Mouse (Mus musculus) embryo, embryonic 9.5 days (tissue): ENCODE measurements around the gene Bcap31.
A peak's percentile ranks its signal among the peaks of the same experiment; 100 is the strongest.

Experiments used
- DNase-seq: peaks from one replicate; pipeline ENCODE4 v3.0.0-alpha.2; 2017; ENCODE audit errors: extremely low spot score

The Bcap31 gene

GRCm38 (mm10) chrX:73684156-73684555 is 31.8 kb downstream of the Bcap31 start:
- DNase-seq = no peak

GRCm38 (mm10) chrX:73676668-73677067 is 39.3 kb downstream of the Bcap31 start:
- DNase-seq = no peak

- no peak for DNase-seq
Observed at GRCm38 (mm10) chrX:73675231-73675630, 40.7 kb downstream of the Bcap31 start.

GRCm38 (mm10) chrX:73673968-73674661 is 41.9 kb downstream of the Bcap31 start:
- DNase-seq = peak; percentile 9

GRCm38 (mm10) chrX:73673619-73673967 is 42.4 kb downstream of the Bcap31 start:
- DNase-seq = no peak

- DNase-seq = peak; percentile 75
Observed at GRCm38 (mm10) chrX:73672879-73673618, 42.9 kb downstream of the Bcap31 start, which contains the start of gene Slc6a8. Gene Slc6a8, plus strand, starts transcription at chrX:73673150.

GRCm38 (mm10) chrX:73672031-73672431 is 43.9 kb downstream of the Bcap31 start:
- peak; percentile 55 for DNase-seq

GRCm38 (mm10) chrX:73663143-73663542 is 52.8 kb downstream of the Bcap31 start:
- DNase-seq = no peak

- no peak for DNase-seq
Observed at GRCm38 (mm10) chrX:73660284-73660665, 55.7 kb downstream of the Bcap31 start.

- peak; percentile 28 for DNase-seq
Observed at GRCm38 (mm10) chrX:73659575-73660283, 56.2 kb downstream of the Bcap31 start, which contains the start of gene Pnck. Gene Pnck, minus strand, starts transcription at chrX:73660117.

- DNase-seq = no peak
Observed at GRCm38 (mm10) chrX:73658936-73659574, 56.9 kb downstream of the Bcap31 start.

GRCm38 (mm10) chrX:73658391-73658790 is 57.6 kb downstream of the Bcap31 start:
- no peak for DNase-seq

GRCm38 (mm10) chrX:73655529-73655928 is 60.4 kb downstream of the Bcap31 start:
- no peak for DNase-seq

- peak; percentile 68 for DNase-seq
Observed at GRCm38 (mm10) chrX:73654177-73654576, 61.8 kb downstream of the Bcap31 start.

GRCm38 (mm10) chrX:73653392-73653791 is 62.6 kb downstream of the Bcap31 start:
- no peak for DNase-seq

- DNase-seq = no peak
Observed at GRCm38 (mm10) chrX:73650869-73651268, 65.1 kb downstream of the Bcap31 start.

GRCm38 (mm10) chrX:73645121-73645520 is 70.9 kb downstream of the Bcap31 start:
- no peak for DNase-seq

- DNase-seq = peak; percentile 19
Observed at GRCm38 (mm10) chrX:73639901-73640469, 76.0 kb downstream of the Bcap31 start.

GRCm38 (mm10) chrX:73639255-73639675 is 76.7 kb downstream of the Bcap31 start, which contains the start of gene Dusp9:
Gene Dusp9, plus strand, starts transcription at chrX:73639419.
- DNase-seq = peak; percentile 78

- DNase-seq = no peak
Observed at GRCm38 (mm10) chrX:73637415-73637814, 78.6 kb downstream of the Bcap31 start.
